Comparison of ENCODE assay signal across 7 mouse cellular contexts in genomic region chr2:72995346-72996097, GRCm38 (mm10). TPM values are rescaled to one million over a fixed set of nuclear protein-coding genes. Genes with fewer than 3 reads are reported as not detected.
DNase-seq lines count a peak whose midpoint lies in the region; ATAC-seq and TF ChIP-seq lines count a peak whose summit lies in the region.

No protein-coding gene starts in this region.

- H3K27ac ChIP-seq in heart, embryonic 12.5 days (ENCODE audit: poor library complexity, severe bottlenecking) = peak overlapping the region; percentile 85
- peak overlapping the region; percentile 63; the same call in 1 of the 2 replicates for H3K27ac ChIP-seq in kidney, postnatal 0 days

- peak; percentile 78 for ATAC-seq in heart, embryonic 12.5 days (ENCODE audit: insufficient number of reproducible peaks, low FRiP score)
- no peak for ATAC-seq in kidney, postnatal 0 days (replicated peaks; ENCODE audit: low FRiP score, low read depth)

- no peaks in the 10 kb centered on the region for H3K36me3 ChIP-seq in heart, embryonic 12.5 days
- H3K36me3 ChIP-seq in kidney, postnatal 0 days (ENCODE audit: insufficient read depth, low read length) = no peaks in the 10 kb centered on the region

- H3K4me3 ChIP-seq in heart, embryonic 12.5 days = no peak overlapping the region
- H3K4me3 ChIP-seq in kidney, postnatal 0 days (replicated peaks; ENCODE audit: low read depth, low read length) = no peak overlapping the region

- peak overlapping the region; percentile 6; the same call in 1 of the 2 replicates for H3K4me2 ChIP-seq in heart, embryonic 12.5 days
- no peak overlapping the region for H3K4me2 ChIP-seq in kidney, postnatal 0 days (ENCODE audit: low read length)

- H3K27me3 ChIP-seq in heart, embryonic 12.5 days (replicated peaks) = no peaks in the 10 kb centered on the region
- no peaks in the 10 kb centered on the region for H3K27me3 ChIP-seq in kidney, postnatal 0 days (ENCODE audit: insufficient read depth, low read length)

- H3K9me3 ChIP-seq in heart, embryonic 12.5 days (replicated peaks) = no peaks in the 10 kb centered on the region
- no peaks in the 10 kb centered on the region for H3K9me3 ChIP-seq in kidney, postnatal 0 days (replicated peaks; ENCODE audit: low read length)

- peak; percentile 84 for DNase-seq in ES-CJ7 (ENCODE audit: low read depth, low spot score)
- DNase-seq in adrenal gland, postnatal 25 days = peak; percentile 38
- peak; percentile 95 for DNase-seq in fibroblast of lung, adult 2 months (ENCODE audit: low read depth)
- peak; percentile 41 for DNase-seq in kidney, postnatal 0 days (ENCODE audit: low spot score)
- DNase-seq in lung, postnatal 14 days = peak; percentile 53
- peak; percentile 61 to 62 for DNase-seq in right cerebral cortex, postnatal 36 days (ENCODE audit: low spot score in 2 of 2)

- 41% methylated on average over 9 of the region's 9 CpGs for whole genome bisulfite sequencing in heart, embryonic 12.5 days
- 37% methylated on average over 9 of the region's 9 CpGs for WGBS in kidney, postnatal 0 days

- peaks cover 20% of the 10 kb centered on the region for H3K4me1 ChIP-seq in heart, embryonic 12.5 days (replicated peaks)
- no peaks in the 10 kb centered on the region for H3K4me1 ChIP-seq in kidney, postnatal 0 days (replicated peaks; ENCODE audit: insufficient read depth, low read length)

- no peak for TF ChIP-seq CTCF in kidney, postnatal 0 days (IDR thresholded peaks at IDR 0.05; ENCODE audit: low read depth)

- no peak overlapping the region for H3K9ac ChIP-seq in heart, embryonic 12.5 days
- no peak overlapping the region for H3K9ac ChIP-seq in kidney, postnatal 0 days (ENCODE audit: low read depth, low read length)

RNA-seq across cellular contexts. Expression of gene Gm11084, which starts 9.0 kb away (rescaled TPM):
- not detected in 2 replicates for total RNA-seq in adrenal gland, postnatal 25 days (2021)
- polyA plus RNA-seq in heart, embryonic 12.5 days (2016; fragmentation: Nextera tagmentation; extraction: Ambion mirVana) = not detected in 2 replicates
- polyA plus RNA-seq in kidney, postnatal 0 days (2015; fragmentation: Nextera tagmentation; extraction: Ambion mirVana) = not detected in 2 replicates

RNA-seq across cellular contexts. Expression of gene Sp3, which starts 15.3 kb away (rescaled TPM):
- total RNA-seq in adrenal gland, postnatal 25 days (2021) = 68.4 and 70.6 TPM in 2 replicates
- polyA plus RNA-seq in heart, embryonic 12.5 days (2016; fragmentation: Nextera tagmentation; extraction: Ambion mirVana) = 43.8 and 44.6 TPM in 2 replicates
- polyA plus RNA-seq in kidney, postnatal 0 days (2015; fragmentation: Nextera tagmentation; extraction: Ambion mirVana) = 40.5 and 41.3 TPM in 2 replicates

Comparison
In these comparisons a context has a peak if more than half of its experiments do, and no peak if none do; other contexts are left out.
1. DNase-seq: peak in every context shown above with its lines; median percentile 95 in fibroblast of lung, adult 2 months; 84 in ES-CJ7; 62 in right cerebral cortex, postnatal 36 days; 53 in lung, postnatal 14 days; 41 in kidney, postnatal 0 days; 38 in adrenal gland, postnatal 25 days.